Mouse (Mus musculus) gastrocnemius, adult 18-20 months (tissue): Measurements from ENCODE around the gene Plch2. TPM values are rescaled to one million over a fixed set of nuclear protein-coding genes. Genes with fewer than 3 reads are reported as not detected.
A peak's percentile ranks its signal among the peaks of the same experiment; 100 is the strongest.

ENCODE experiments used
- DNase-seq: peaks from one replicate; pipeline ENCODE4 v3.0.0; 2021; ENCODE audit warnings: low spot score
- total RNA-seq, 2 experiments: library from RNA; stranded (reverse); gene quantifications; 2 replicates each; pipeline ENCODE4 v1.2.3; 2021

The Plch2 gene
- total RNA-seq, 2 experiments from 2014 or later = 0.09 TPM

DNA sequence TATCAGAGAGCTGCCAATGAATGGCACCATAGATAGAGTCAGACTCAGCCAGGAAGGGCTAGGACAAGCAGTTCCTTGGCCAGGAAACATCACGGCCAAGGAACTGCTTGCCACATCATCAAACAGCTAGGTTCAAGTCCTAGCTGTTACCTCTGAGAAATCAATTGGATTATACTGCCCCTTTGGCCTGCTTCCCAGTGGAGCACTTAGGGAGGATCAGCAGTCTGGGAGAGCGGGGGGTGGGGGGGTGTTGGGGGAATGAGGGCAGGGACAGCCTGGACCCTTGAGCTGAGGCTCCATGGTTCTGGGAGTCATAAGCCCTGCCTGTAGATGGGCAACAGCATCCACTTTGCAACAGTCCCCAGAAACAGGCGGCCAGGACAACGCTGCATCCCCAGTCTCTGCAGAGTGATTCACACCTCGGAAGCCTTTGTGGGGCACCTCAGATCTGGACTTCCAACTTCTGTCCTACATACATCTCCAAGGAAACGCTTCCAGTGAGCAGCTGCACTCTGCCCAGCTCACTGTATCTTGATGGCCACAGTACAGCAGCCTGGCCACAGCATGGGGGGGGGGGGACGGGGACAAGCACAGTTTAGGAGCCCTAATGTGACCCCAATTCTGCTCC, 34.2 kb downstream of the Plch2 start:
- no peak for DNase-seq

DNA sequence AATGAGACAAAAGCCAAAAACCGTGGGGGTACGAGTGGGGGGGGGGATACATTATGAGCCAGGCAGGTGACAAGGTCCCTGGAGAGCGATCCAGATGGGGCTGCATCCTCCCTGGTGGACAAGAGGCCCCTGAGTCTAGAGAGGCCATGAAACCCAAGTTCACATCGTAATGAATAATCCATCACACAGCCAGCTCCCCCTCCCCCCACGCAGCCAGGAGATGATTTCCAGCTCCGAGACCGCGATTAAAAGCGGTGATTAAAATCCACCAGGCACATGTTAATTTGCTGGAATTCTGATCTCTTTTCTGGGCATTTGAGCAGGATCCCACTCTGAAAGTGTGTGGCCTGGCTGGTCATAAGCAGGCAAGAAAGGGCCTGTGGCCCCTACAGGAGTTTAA, 35.8 kb downstream of the Plch2 start:
- no peak for DNase-seq

DNA sequence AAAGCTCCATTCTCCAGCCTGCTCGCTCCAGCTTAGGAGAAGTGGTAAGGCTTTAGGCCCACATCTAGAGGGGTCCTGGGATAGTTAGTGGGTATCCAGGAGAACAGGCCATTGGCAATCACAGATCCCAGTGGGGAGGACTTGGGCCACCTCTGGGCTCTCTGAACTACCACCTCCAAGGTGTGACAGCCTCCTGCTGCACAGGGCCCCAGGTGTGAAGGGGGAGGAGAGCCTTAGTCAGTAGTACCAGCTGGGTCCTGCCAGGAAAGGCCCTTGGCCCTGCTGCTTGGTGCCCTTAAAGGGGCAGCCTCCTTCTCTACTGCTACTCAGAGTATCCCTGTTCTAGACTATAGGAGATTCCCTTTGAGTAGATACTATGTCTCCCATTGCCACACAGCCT, 36.4 kb downstream of the Plch2 start:
- no peak for DNase-seq

DNA sequence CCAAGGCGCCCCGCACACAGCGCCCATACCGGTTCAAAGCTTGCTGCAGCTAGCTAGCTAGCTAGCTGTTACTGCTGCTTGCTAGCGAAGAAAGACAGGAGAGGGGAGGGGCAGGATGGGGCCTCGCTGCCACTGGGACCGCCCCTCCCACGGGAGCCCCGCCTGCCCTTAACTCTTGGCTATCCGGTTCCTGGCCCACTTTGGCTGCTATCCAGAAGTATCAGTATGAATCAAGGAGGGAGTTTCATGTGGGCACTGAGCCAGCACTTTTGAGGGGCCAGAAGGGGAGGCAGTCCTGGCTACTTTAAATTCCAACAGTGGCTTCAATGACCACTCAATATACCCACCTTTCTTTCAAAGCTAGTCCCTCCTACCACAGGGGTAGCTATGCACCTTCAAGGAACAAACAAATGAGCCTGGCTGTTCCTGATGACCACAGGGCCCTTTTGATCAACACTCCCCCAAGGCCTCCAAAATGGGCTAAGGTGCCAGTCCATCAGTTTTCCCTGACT, 37.2 kb downstream of the Plch2 start:
- no peak for DNase-seq

DNA sequence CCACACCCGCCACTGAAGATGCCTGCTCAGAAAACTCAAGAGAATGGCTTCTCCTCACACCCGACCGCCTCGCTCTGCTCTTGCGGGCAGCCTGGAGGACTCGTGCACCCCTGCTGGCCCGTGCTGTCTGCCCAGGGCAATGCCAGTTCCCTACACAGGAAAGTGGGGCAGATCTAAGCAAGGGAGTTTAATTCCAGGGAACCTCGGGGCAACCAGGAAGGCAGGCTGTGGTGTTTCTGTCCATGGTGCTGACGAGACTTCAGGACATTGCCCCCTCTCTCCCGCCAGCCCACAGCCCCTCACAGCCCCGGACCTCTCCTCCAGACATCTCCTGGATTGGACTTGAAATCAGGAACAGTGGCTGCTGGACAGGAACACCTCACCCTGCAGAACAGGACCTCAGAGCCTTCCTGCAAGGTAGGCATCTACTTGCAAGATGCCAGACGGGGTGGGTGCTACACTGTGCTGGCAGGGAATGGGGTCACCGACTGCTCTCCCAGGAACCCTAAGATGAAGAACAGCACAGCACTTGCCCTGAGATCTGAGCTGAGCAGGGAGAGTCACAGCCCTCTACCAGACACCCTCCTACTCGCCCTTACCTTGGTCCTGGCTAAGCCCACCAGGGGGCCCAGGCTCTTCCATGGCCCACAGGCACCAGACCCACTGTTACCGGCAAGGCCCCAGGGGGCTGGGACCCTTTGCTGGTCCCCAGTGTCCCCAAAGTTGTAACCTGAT, 37.8 kb downstream of the Plch2 start:
- no peak for DNase-seq

DNA sequence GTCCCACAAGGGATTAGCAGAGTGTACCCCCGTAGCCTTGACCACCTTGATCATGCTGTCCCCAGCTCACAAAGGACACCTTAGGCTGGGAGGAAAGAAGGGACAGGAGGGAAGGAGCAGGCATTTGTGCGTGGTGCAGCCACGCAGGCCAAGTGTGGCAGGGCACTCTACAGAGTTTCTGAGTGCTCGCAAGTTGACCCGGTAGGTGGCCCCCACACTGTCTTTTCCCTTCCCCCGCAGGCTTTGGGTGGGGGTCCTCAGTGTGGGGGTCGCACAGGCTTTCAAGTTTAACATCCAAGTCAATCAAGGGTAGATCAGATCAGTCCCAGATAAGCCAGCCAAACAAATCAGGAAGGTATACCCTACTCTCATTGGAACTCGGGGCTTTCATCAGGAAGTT, 38.5 kb downstream of the Plch2 start:
- DNase-seq = no peak

DNA sequence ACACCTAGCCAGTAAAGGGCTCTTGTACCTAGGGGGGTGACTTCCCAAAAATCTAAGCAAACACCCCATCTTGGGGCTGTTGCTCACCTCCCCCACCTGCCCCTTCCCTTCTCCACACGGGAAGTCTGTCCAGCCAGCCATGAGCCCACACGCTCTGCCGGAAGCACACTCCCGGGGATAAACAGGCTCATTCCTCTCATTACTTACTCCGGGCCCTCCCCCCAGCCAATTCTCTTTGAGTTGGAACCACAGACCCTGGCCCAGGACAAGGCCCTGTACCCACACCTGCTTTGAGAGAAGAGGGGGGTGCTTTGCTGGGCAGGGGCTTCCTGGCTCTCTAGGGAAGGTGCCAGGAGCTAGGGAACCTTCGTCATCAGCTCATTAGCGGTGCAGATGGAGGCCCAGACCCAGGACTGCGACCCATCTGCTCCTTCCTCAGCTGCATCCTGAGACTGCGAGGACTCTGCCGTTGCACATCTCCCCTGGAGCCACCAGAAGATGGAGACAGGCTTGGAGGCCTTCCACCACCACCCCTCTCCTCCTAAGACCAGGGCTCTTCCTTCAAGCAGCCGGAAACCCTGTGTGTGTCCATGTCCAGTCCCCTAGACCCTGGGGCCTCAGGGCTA, 39.2 kb downstream of the Plch2 start:
- no peak for DNase-seq

DNA sequence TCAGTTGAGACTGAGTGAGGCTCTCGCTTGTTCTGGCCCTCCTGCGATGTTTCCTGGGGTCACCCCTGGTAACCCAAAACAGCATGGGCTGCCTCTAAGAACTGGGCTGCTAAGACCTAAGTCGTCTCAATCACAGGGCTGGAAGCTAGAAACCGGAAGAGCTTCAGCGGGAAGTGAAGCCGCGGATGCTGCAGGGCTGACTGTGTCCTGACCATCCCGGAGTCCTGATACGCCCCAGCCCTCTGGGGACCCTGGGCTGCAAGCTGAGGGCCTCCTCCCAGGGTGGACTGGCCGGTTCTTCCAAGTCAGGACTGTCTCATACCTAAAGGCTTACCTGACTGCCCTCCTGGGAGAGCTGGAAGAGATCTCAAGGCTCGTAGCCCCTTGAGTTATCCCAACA, 39.8 kb downstream of the Plch2 start:
- no peak for DNase-seq

DNA sequence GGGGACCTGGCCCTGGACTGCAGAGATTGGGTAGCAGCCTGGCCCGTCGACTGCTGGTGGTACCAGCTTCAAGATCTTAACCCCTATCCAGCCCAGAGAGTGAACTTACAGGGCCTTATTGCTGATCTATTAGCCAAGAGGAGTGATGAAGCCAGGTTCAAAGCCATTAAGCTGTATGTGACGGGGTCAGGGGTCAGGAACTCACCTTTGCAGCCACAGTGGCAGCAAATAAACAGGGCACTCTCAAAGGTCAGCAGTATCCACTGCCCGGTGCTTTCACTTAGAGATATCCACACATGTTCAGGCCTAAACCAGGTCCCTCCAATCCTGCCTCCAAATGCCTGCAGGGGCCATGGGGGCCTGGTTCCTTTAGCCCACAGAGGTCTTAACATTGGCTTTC, 41.0 kb downstream of the Plch2 start:
- no peak for DNase-seq

DNA sequence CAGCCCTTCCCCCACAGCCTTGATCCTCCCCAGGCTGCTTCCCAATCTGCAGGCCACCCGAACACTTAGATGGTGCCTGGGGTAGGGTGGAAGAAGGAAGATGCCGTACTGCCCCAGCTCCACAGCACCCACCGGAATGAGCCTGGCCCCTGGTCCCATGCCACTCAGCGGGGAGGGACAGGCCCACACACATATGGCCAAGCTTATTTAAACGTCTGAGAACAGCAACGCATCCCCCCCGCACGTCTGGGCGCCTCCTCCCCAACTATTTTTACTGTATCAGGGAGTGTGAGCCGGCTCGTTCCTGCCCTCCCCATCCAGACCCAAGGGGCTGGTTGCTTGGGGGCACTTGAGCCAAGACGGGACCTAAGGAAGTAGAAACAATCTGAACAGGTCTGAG, 41.8 kb downstream of the Plch2 start:
- DNase-seq = no peak

DNA sequence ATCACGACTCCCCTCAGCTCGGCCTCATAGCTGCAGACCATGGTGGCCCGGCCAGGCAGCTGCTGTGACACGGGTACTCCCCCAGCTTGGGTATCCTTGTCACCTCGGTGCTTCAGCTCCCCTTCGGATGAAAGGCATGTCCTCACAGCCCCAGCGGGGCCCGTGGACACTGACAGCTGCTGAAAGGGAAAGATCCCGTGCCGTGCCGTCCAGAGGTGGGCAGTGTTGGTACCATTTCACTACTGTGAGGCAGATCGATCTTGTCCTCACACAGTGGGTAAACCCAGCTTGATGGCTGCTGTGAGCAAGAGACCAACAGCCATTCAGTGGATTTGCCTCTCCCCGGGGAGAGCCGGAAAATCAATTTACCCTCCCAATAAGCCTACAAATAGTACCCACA, 42.3 kb downstream of the Plch2 start:
- DNase-seq = no peak

DNA sequence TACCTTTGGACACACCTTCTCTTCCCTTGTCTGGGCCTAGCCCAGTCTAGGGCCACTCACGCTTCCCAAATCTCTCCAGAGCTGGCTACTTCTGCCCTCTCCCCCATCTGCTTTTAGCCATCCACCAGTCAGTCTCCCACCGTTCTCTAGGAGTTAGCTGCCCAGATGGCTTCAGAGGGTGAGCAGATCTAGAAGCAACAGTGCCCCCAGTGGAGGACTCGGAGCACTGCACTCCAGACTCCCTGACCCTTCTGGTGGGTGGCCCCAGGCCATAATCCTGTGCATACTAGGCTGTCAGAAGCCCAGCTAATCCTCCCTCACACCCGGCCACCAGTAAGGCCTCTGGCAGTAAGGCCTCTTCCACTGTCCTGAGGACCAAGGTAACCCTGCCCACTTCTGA, 43.8 kb downstream of the Plch2 start:
- peak; percentile 65 for DNase-seq

DNA sequence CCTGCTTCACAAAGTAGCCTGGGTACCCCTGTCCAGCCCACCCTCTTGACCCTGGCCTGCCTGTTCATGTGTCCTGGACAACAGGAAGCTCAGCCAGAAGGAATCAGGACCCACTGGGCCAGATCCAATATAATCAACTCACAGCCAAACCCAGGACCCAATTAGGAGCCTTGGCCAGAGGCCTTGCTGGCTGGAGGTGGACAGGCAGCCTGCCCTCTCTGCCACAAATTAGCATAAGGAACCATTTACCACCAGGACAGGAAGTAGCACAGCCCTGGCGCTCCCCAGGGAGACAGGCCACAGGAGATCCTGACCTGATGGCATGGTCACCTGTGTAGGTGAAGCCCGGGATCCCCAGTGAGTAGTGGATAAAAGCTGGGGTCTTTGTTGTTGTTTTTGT, 44.5 kb downstream of the Plch2 start:
- no peak for DNase-seq

DNA sequence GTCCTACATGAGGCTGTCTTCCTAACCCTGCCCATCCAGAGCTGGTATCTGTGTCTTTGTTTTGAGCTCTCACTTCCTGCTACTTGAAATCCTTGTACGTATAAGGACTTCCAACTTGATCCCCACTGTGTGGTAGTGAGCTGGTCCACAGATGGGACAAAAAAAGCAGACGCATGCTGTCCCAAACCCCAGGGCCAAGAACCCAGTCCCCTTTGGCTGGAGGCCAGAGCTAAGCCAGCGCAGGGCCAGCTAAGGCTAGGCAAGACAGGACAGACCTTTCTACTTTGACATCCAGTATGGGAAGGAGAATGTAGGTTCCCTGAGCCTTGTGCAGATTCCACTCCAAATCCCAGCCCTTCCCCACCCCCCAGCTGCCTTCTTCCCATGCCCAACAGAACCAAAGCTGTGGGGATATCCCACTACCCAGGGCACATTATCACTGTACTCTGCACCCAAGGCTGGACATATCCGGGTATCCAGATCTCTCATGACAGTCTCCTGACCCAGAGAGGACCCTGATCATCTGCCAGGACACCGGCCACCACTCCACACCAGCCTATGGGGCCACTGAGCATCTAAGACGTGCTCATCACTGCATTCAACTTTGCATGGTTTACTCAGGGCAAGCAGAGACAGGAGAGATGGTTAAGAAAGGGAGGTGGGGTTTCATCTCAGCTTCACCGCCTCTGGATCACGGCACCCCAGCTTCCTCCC, 45.1 kb downstream of the Plch2 start:
- no peak for DNase-seq

DNA sequence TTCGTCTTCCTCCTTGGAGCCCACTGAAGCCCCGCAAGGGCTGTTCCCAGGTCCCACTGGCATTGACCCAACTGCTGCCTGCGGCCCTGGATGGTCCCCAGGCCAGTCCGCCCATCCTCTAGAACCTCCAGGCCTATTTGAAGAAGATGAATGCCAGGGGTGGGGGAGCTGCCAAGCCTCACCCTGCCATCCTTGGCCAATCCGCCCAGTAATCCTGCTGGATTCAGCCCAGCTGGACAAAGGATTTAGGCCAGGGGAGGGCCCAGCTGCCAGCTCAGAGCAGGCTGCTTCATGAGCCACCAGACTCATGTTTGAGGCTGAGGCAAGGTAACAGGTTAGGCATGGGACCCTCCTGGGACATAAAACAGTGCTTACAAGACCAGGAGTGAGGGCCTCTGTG, 45.7 kb downstream of the Plch2 start:
- peak; percentile 42 for DNase-seq

DNA sequence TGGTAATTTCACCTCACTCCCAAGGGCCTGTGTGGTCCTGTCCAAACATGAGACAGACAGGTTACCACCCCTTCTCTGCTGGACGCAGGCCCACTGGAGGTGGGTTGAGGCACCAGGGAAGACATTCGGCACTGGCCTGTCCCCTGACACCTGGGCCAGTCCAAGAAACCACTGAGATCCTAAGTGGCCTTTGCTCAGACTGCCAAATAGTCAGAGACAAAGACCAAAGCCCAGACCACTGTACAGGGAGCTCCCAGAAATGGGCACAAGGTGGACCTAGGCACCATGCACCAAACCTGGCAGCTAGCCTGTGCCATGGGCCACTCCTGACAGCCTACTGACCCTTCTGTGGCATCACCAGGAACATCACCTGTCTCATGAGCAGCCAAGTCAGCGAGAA, 47.4 kb downstream of the Plch2 start:
- no peak for DNase-seq

DNA sequence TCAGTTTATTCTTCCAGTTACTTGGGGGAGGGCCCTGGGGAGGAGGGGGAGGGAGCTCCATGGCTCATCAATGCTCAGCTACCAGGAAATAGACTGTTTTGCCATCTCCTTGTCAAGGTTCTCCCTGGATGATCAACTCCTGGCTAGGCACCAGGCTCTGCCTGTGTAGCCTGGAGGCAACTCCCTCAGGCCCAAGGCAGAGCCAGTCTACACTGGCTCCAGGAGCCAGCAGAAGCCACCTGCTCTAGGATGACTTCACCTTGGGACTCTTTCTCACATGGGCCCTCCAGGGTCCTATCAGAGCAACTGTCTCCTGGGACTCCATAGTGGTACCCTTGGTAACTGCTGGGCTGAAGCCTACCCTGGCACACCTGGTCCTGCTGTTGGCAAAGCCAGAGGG, 48.5 kb downstream of the Plch2 start:
- DNase-seq = no peak

DNA sequence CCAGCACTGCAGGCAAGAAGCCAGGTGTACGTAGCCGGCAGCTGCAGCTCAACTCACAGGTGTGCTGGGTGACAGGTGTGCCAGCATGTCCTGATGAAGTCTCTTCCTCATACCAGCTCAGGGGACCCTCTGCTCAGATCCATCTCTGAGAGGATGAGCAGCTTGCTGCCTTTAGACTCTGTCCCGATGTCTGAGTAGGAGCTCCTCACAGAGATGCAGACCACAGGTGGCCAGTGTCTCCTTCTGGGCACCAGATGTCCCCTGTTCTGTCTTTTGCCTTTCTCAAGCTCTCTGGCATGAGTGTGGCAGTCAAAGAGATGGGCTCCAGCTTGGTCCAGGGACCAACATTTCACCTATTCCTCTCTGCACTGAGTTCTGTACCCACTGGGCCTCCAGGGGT, 48.9 kb downstream of the Plch2 start:
- DNase-seq = no peak

DNA sequence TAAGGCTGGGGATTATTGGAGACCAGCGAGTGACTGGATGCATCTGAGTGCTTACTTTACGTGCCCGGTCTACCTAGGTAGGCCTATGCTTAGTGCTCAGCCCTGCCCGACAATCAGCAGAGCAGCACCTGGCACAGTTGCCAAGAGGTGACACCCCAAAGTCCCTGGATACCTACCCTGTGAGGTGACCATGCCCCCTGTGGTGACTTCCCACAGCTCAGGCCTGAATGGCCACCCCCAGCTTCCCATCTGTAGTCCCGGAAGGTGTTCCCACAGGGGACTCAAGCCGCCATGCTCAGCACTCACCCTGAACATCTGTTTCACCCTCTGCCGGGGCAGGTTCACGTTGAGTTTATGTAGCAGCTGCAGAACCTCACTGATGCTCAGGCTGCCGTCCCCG, 50.3 kb downstream of the Plch2 start:
- DNase-seq = no peak

DNA sequence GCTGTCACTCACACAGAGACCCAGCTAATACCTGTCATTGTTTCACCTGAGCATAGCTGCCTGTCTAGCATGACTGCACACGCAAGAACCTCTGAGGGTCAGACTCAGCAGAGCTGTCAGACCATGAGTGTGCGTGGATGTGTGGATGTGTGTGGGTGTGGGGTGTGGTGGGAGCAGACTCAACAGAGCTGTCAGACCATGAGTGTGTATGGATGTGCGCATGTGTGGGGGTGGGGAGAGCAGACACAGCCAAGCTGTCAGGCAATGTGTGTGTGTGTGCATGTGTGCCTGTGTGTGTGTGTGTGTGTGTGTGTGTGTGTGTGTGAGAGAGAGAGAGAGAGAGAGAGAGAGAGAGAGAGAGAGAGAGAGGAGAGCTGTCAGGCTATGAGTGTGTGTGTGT, 51.3 kb downstream of the Plch2 start:
- DNase-seq = no peak

DNA sequence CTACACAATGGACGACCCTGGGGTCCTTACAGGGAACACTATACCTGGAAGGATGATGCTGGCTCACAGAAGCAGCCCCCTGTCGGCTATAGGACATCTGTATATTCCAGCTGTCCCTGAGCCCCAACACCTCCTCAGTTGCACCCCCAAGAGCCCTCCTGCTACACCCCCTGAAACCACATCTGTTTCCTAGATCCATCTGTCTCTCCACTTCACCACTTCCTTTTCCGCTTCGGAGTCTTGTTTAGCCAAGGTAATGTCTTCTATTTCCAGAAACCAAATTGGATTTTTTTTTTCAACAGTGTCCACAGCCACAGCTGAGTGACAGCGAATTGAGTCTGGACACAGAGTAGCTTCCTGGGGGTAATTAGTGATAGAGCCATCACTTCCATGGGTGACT, 57.2 kb downstream of the Plch2 start:
- DNase-seq = no peak

DNA sequence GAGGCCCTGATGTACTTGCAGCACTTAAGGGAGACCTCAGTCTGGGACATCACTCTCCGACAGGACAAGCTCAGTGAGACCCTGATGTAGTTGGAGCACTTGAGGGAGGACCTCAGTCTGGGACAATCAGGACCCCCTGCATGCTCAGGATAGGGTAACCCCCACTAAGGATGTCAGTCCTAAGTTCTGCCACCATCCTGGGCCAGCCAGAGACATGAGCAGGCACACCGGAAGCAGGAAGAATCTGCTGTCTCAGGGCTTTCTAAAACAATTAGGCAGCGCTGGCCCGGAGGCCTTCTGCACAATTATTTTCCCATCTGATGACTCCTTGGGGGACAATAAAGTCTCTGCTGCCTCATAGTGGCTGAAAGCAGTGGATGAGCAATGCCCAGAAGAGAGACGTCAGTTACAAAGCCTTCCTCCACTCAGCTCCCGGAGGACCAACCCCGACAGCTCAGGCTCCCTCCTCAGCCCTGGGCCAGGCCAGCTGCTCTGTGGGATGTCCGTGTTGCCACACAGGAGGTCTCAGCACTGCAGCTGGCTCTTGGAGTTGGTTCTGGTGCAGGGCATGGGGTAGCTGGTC, 59.9 kb downstream of the Plch2 start:
- DNase-seq = peak; percentile 45
